In genomic region chr16:21245931-21246390, GRCm38 (mm10) we compare ENCODE assay signal across 8 mouse cellular contexts. TPM values are rescaled to one million over a fixed set of nuclear protein-coding genes. Genes with fewer than 3 reads are reported as not detected.
A peak's percentile ranks its signal among the peaks of the same experiment; 100 is the strongest.
DNase-seq lines count a peak whose midpoint lies in the region; ATAC-seq lines count a peak whose summit lies in the region.

No protein-coding gene starts in this region.

- peak; percentile 88 for DNase-seq in adrenal gland, postnatal 10 days
- DNase-seq in embryo, embryonic 11.5 days (ENCODE audit: low read depth, low spot score), result peak; percentile 63
- DNase-seq in left cerebral cortex, postnatal 14 days (ENCODE audit: low spot score in 2 of 2), result peak; percentile 84
- peak; percentile 80 for DNase-seq in right cerebral cortex, postnatal 4 days
- DNase-seq in yolk sac, embryonic 10.5 days (ENCODE audit: low spot score), result peak; percentile 86

- H3K4me3 ChIP-seq in intestine, embryonic 16.5 days (ENCODE audit: low read length), result peak overlapping the region; percentile 58

- peak overlapping the region; percentile 97 for H3K4me2 ChIP-seq in intestine, embryonic 16.5 days (ENCODE audit: low read depth, low read length)

- H3K36me3 ChIP-seq in intestine, embryonic 16.5 days (ENCODE audit: control insufficient read depth, insufficient read depth, low read length), result no peaks in the 10 kb centered on the region

- peaks cover 38% of the 10 kb centered on the region for H3K4me1 ChIP-seq in intestine, embryonic 16.5 days (ENCODE audit: control insufficient read depth, insufficient read depth, low read length)

- H3K9me3 ChIP-seq in intestine, embryonic 16.5 days (ENCODE audit: control insufficient read depth, low read length), result no peaks in the 10 kb centered on the region

- peak overlapping the region; percentile 86 for H3K27ac ChIP-seq in intestine, embryonic 16.5 days (ENCODE audit: low read length)

- peaks cover 5% of the 10 kb centered on the region; the same call in 1 of the 2 replicates for H3K27me3 ChIP-seq in intestine, embryonic 16.5 days (replicated peaks; ENCODE audit: control insufficient read depth, insufficient read depth, low read length)

- WGBS in intestine, embryonic 16.5 days, result under 1% methylated on average over 29 of the region's 29 CpGs

- H3K9ac ChIP-seq in intestine, embryonic 16.5 days (ENCODE audit: low read depth, low read length), result peak overlapping the region; percentile 75

- intact Hi-C loops in left cerebral cortex, postnatal 14 days (cut with DNase I), result loop anchor here (5.0 kb wide), 3 partner anchors 39 to 146 kb away; no protein-coding TSS in a partner anchor

- ATAC-seq in granulocyte monocyte progenitor cell, adult 5-6 weeks (replicated peaks; ENCODE audit: poor library complexity, severe bottlenecking), result peak; percentile 83
- ATAC-seq in intestine, embryonic 16.5 days, result peak; percentile 82
- peak; percentile 92 for ATAC-seq in megakaryocyte-erythroid progenitor cell, adult 5-6 weeks (replicated peaks; ENCODE audit: low FRiP score, low TSS enrichment, poor library complexity, severe bottlenecking)

RNA-seq across cellular contexts. Expression of gene Ephb3, which starts 41.4 kb away (rescaled TPM):
- 1 to 10 TPM; 3.9 to 4.6 TPM for total RNA-seq in adrenal gland, postnatal 10 days (2021)
- not detected in 2 replicates for total RNA-seq in granulocyte monocyte progenitor cell, adult 5-6 weeks (2014; fragmentation: Nextera tagmentation)
- not detected in 2 replicates for total RNA-seq in granulocyte monocyte progenitor cell, adult 5-6 weeks (2017)
- polyA plus RNA-seq in intestine, embryonic 16.5 days (2015; fragmentation: Nextera tagmentation; extraction: Ambion mirVana), result 9.1 and 9.3 TPM in 2 replicates
- 10 to 100 TPM; 31.4 to 35.5 TPM for total RNA-seq in left cerebral cortex, postnatal 14 days (2021)
- total RNA-seq in megakaryocyte-erythroid progenitor cell, adult 5-6 weeks (2014; fragmentation: Nextera tagmentation), result not detected in 2 replicates
- total RNA-seq in megakaryocyte-erythroid progenitor cell, adult 5-6 weeks (2017), result not detected in 2 replicates

Comparison
In these comparisons a context has a peak if more than half of its experiments do, and no peak if none do; other contexts are left out.
1. Peak in every context shown above with its lines: DNase-seq, ATAC-seq, H3K4me3 ChIP-seq and H3K27ac ChIP-seq.
2. RNA of gene Ephb3, which starts 41.4 kb away (total RNA-seq): 31.4 to 35.5 TPM in left cerebral cortex, postnatal 14 days; 3.9 to 4.6 TPM in adrenal gland, postnatal 10 days, not detected in granulocyte monocyte progenitor cell, adult 5-6 weeks and not detected in megakaryocyte-erythroid progenitor cell, adult 5-6 weeks; every median in the first group is over 4 times any median in the second.